Mouse (Mus musculus) C2C12 (cell line): ENCODE data around the gene Efhd2. TPM values are rescaled to one million over a fixed set of nuclear protein-coding genes. Genes with fewer than 3 reads are reported as not detected.

Experiments used
- H3K27me3 ChIP-seq: one replicate; pipeline ENCODE4 v1.6.1; 2011; ENCODE audit not compliant: control insufficient read depth, insufficient read depth, insufficient read length
- H3K36me3 ChIP-seq: one replicate; pipeline ENCODE4 v1.6.1; 2011; ENCODE audit not compliant: control insufficient read depth, insufficient read depth
- H3K4me3 ChIP-seq: one replicate; pipeline ENCODE4 v1.5.1; 2011; ENCODE audit warnings: mild to moderate bottlenecking, control low read depth; ENCODE audit not compliant: poor library complexity, insufficient read depth, severe bottlenecking
- H3K79me2 ChIP-seq: one replicate; pipeline ENCODE4 v1.6.1; 2011; ENCODE audit not compliant: control insufficient read depth, insufficient read depth
- H3K79me3 ChIP-seq: one replicate; pipeline ENCODE4 v1.6.1; 2011; ENCODE audit warnings: low read depth, control low read depth
- H3ac ChIP-seq: one replicate; pipeline ENCODE3; 2011; ENCODE audit warnings: low read depth; ENCODE audit not compliant: control insufficient read depth, insufficient read length
- CEBPB ChIP-seq: IDR thresholded peaks from one replicate; pipeline ENCODE4 v1.6.1; 2011; ENCODE audit warnings: low read depth, mild to moderate bottlenecking, control low read depth, moderate library complexity
- CTCF ChIP-seq: IDR thresholded peaks from one replicate; pipeline ENCODE4 v1.5.1; 2011; ENCODE audit not compliant: control insufficient read depth, insufficient read depth, insufficient read length
- FOSL1 ChIP-seq: IDR thresholded peaks from one replicate; pipeline ENCODE4 v1.8.0; 2011; ENCODE audit warnings: mild to moderate bottlenecking, low read length; ENCODE audit not compliant: poor library complexity, insufficient read depth, severe bottlenecking
- MAX ChIP-seq: IDR thresholded peaks from one replicate; pipeline ENCODE4 v1.6.1; 2011; ENCODE audit warnings: mild to moderate bottlenecking, control low read depth
- MYOD1 ChIP-seq: IDR thresholded peaks from one replicate; pipeline ENCODE4 v1.6.1; 2011; ENCODE audit warnings: low read depth; ENCODE audit not compliant: control insufficient read depth, insufficient read length
- MYOG ChIP-seq: IDR thresholded peaks from one replicate; pipeline ENCODE4 v1.6.1; 2011; ENCODE audit not compliant: control insufficient read depth, insufficient read length; ENCODE audit errors: extremely low read depth
- USF1 ChIP-seq: IDR thresholded peaks from one replicate; pipeline ENCODE4 v1.6.1; 2011; ENCODE audit warnings: low read depth, mild to moderate bottlenecking, control low read depth, moderate library complexity
- polyA plus RNA-seq: library from polyadenylated mRNA; unstranded; fragments of >200 nt; fragmentation: generic; extraction: Trizol; gene quantifications from one replicate; pipeline ENCODE4 v1.2.1, GENCODE M21; 2012; ENCODE audit warnings: missing spikeins

Efhd2 gene
- polyA plus RNA-seq, 1 experiment: 45.1 TPM

DNA sequence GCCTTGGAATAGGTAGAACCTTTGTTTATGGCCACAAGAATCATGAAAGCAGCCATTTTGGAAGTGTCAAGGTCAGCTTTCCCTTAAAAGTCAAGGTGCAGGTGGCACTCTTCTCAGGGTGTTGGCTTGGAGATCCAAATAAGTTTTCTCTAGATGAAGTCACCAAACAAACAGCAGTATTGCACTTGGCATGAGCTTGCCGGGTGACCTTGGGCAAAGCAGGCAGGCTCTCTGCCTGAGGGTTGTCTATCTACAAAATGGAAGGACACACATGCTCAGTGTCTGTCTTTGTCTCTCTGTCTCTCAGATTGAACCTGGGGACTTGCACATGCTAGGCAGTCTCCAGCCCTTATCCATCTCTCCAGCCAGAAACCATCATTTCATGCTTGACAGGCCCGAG lies 47.3 kb downstream of the Efhd2 start:
- no peak overlapping the region for H3ac ChIP-seq
- no peak for TF ChIP-seq MYOD1
- no peak for TF ChIP-seq MYOG
- TF ChIP-seq CEBPB: no peak
- TF ChIP-seq FOSL1: no peak
- TF ChIP-seq CTCF: no peak
- no peak for TF ChIP-seq MAX
- TF ChIP-seq USF1: no peak

GRCm38 (mm10) chr4:141826060-141826459 lies 48.7 kb downstream of the Efhd2 start, which contains the start of gene Cela2a:
Gene Cela2a (minus strand): TSS chr4:141826160.
- Histone ChIP-seq H3K79me2 (no peaks in the 10 kb centered on the region), H3K4me3 (no peak within 1 kb of the TSS), H3ac (no peak within 1 kb of the TSS), H3K36me3 (no peaks in the 10 kb centered on the region), H3K79me3 (no peaks in the 10 kb centered on the region), H3K27me3 (no peaks in the 10 kb centered on the region)
- TF ChIP-seq CEBPB (no peak), MAX (no peak), USF1 (no peak), MYOG (no peak), MYOD1 (no peak)

More for the DNA sequence above, 47.3 kb downstream of the Efhd2 start:
- no peaks in the 10 kb centered on the region for H3K79me2 ChIP-seq
- no peaks in the 10 kb centered on the region for H3K36me3 ChIP-seq
- H3K79me3 ChIP-seq: no peaks in the 10 kb centered on the region
- H3K4me3 ChIP-seq: no peak overlapping the region
- H3K27me3 ChIP-seq: no peaks in the 10 kb centered on the region

GRCm38 (mm10) chr4:141822979-141823378 lies 51.7 kb downstream of the Efhd2 start:
- H3K79me3 ChIP-seq: no peaks in the 10 kb centered on the region
- no peaks in the 10 kb centered on the region for H3K27me3 ChIP-seq
- no peaks in the 10 kb centered on the region for H3K79me2 ChIP-seq
- no peak for TF ChIP-seq MYOD1
- TF ChIP-seq MAX: no peak
- no peak for TF ChIP-seq USF1
- TF ChIP-seq MYOG: no peak
- no peak for TF ChIP-seq CEBPB
- H3ac ChIP-seq: no peak overlapping the region
- H3K4me3 ChIP-seq: no peak overlapping the region
- no peaks in the 10 kb centered on the region for H3K36me3 ChIP-seq

GRCm38 (mm10) chr4:141822089-141822488 lies 52.6 kb downstream of the Efhd2 start:
- no peaks in the 10 kb centered on the region for H3K79me3 ChIP-seq
- H3K27me3 ChIP-seq: no peaks in the 10 kb centered on the region
- no peak overlapping the region for H3ac ChIP-seq
- no peak overlapping the region for H3K4me3 ChIP-seq
- TF ChIP-seq MYOG (no peak), MAX (no peak), FOSL1 (no peak), MYOD1 (no peak), CTCF (no peak), CEBPB (no peak), USF1 (no peak)
- no peaks in the 10 kb centered on the region for H3K36me3 ChIP-seq
- H3K79me2 ChIP-seq: no peaks in the 10 kb centered on the region

DNA sequence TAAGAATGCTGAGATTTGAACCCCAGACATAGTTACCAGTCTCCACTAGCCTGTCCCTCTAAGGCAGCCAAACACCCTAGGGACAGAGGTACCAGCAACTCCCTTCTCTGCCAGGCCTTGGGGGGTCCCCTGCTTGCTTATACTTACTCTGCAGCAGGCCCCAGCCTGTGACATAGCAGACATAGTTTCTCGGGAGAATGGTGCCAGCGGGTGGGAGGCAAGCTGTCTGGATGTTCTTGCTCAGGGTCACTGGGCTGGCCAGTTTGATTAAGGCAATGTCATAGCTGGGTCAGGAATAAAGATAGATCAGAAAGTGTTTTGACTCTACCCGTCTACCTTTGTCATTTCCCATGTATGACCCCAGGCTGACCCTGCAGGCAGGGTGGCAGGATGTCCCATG lies 53.5 kb downstream of the Efhd2 start:
- H3K4me3 ChIP-seq: no peak overlapping the region
- H3K79me2 ChIP-seq: no peaks in the 10 kb centered on the region
- no peaks in the 10 kb centered on the region for H3K36me3 ChIP-seq
- H3K27me3 ChIP-seq: no peaks in the 10 kb centered on the region
- no peaks in the 10 kb centered on the region for H3K79me3 ChIP-seq
- H3ac ChIP-seq: no peak overlapping the region
- TF ChIP-seq USF1 (no peak), CTCF (no peak), CEBPB (no peak), MYOG (no peak), MYOD1 (no peak), FOSL1 (no peak), MAX (no peak)

DNA sequence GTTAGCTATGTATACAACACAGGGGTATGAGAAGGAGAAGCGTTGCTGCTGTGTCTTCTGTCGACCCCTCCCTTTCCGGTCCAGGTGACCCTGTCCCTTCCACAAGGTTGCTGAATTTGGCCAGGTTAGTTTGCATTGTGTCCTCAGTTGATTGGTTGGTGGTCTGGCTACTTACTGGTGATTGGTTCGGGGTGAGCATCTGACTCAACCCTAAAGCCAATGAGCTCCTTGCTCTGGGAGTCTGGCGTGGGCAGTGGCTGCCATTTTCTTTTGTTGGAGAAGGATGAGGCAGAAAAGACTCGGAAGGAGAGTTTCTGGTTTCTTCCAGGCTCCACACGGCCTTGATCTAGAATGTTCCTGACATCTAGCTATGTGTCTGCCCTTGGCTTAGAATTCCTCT lies 55.4 kb downstream of the Efhd2 start:
- Histone ChIP-seq H3K27me3 (no peaks in the 10 kb centered on the region), H3K79me3 (no peaks in the 10 kb centered on the region), H3K4me3 (no peak overlapping the region), H3ac (no peak overlapping the region), H3K36me3 (no peaks in the 10 kb centered on the region), H3K79me2 (no peaks in the 10 kb centered on the region)
- TF ChIP-seq MAX (no peak), MYOD1 (no peak), FOSL1 (no peak), CTCF (no peak), USF1 (no peak), CEBPB (no peak), MYOG (no peak)
